Mouse (Mus musculus) embryonic facial prominence, embryonic 15.5 days (tissue): ENCODE results near the gene Parp9. TPM values are rescaled to one million over a fixed set of nuclear protein-coding genes. Genes with fewer than 3 reads are reported as not detected.
A peak's percentile ranks its signal among the peaks of the same experiment; 100 is the strongest.
"Not testable (repeated sequence)": the region's sequence is repeated elsewhere in the genome, so short reads cannot be mapped to it uniquely, and the experiment has no call there.

Source experiments
- ATAC-seq: fragments of 200-750 bp; cut with Nextera tagmentation; 2 replicates; pipeline ENCODE4 v1.8.0; 2017; ENCODE audit warnings: low read depth, moderate TSS enrichment; ENCODE audit not compliant: insufficient number of reproducible peaks, low FRiP score, low TSS enrichment
- H3K27ac ChIP-seq: fragments of 300-500 bp; sonication (generic); replicated peaks from 2 replicates; pipeline ENCODE4 v1.5.1; 2015; ENCODE audit warnings: mild to moderate bottlenecking, inconsistent platforms
- H3K27me3 ChIP-seq: fragments of 300-500 bp; sonication (generic); 2 replicates; pipeline ENCODE4 v1.6.1; 2015; ENCODE audit warnings: inconsistent platforms
- H3K36me3 ChIP-seq: fragments of 300-500 bp; sonication (generic); 2 replicates; pipeline ENCODE4 v1.6.1; 2015; ENCODE audit warnings: mild to moderate bottlenecking, inconsistent platforms
- H3K4me1 ChIP-seq: fragments of 300-500 bp; sonication (generic); 2 replicates; pipeline ENCODE4 v1.6.1; 2015; ENCODE audit warnings: inconsistent platforms
- H3K4me2 ChIP-seq: fragments of 300-500 bp; sonication (generic); replicated peaks from 2 replicates; pipeline ENCODE4 v1.6.1; 2015; ENCODE audit warnings: mild to moderate bottlenecking, inconsistent platforms
- H3K4me3 ChIP-seq: fragments of 300-500 bp; sonication (generic); replicated peaks from 2 replicates; pipeline ENCODE4 v1.5.1; 2015; ENCODE audit warnings: mild to moderate bottlenecking, inconsistent platforms
- H3K9ac ChIP-seq: fragments of 300-500 bp; sonication (generic); 2 replicates; pipeline ENCODE4 v1.6.1; 2015; ENCODE audit warnings: inconsistent platforms
- H3K9me3 ChIP-seq: fragments of 300-500 bp; sonication (generic); replicated peaks from 2 replicates; pipeline ENCODE4 v1.6.1; 2016; ENCODE audit warnings: inconsistent platforms
- WGBS: fragments of 180-500 bp; shearing (Covaris S2); methylation state at CpG from one replicate; pipeline ENCODE4 v1.1.7; 2015; 5-methylcytosine and 5-hydroxymethylcytosine counted together
- polyA plus RNA-seq: library from polyadenylated mRNA; unstranded; fragments of >200 nt; fragmentation: Nextera tagmentation; extraction: Ambion mirVana; gene quantifications from 2 replicates; pipeline ENCODE4 v1.2.1, GENCODE M21; 2015

Parp9 gene
- polyA plus RNA-seq, 1 experiment from 2014 or later = 6.9 TPM

- H3K9ac ChIP-seq, H3K9me3 ChIP-seq, H3K27me3 ChIP-seq, H3K36me3 ChIP-seq, H3K4me3 ChIP-seq, ATAC-seq, H3K4me1 ChIP-seq, H3K4me2 ChIP-seq, H3K27ac ChIP-seq: not testable (repeated sequence)
- 92% methylated on average over 1 of the region's 1 CpGs for WGBS
These were observed 40.2 kb downstream of the Parp9 start, which contains the start of gene Kpna1 for GRCm38 (mm10) chr16:35978450-35978849. Gene Kpna1 (plus strand): TSS chr16:35978750.

- no peak overlapping the region for H3K4me2 ChIP-seq
- H3K9ac ChIP-seq = no peak overlapping the region
- H3K4me1 ChIP-seq = peaks cover 8% of the 10 kb centered on the region; the same call in 1 of the 2 replicates
- H3K27ac ChIP-seq = no peak overlapping the region
- no peak overlapping the region for H3K4me3 ChIP-seq
- 45% methylated on average over 19 of the region's 19 CpGs for WGBS
- H3K27me3 ChIP-seq = no peaks in the 10 kb centered on the region
- H3K36me3 ChIP-seq = no peaks in the 10 kb centered on the region
- H3K9me3 ChIP-seq = peaks cover 3% of the 10 kb centered on the region; the same call in 1 of the 2 replicates
- peak; percentile 95 for ATAC-seq
These were observed 43.1 kb downstream of the Parp9 start for GRCm38 (mm10) chr16:35981363-35981821.

DNA sequence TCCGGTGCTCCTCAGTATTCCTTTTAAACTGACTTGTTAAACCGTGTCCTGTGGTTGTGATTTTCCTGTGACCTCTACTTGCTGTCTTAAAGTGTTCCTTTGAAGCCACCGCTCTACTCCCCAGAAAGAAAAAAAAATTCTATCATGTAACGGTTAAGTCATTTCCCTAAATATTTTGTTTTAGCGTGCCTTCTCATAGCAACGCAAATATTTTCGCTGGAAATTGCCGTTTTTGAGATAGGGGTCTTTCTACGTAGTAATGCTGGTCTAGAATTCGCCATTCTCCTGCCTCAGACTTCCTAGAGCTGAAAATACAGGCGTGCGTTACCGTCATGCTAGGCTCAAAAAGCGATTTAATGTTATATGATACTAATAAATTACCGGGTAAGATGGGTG lies 44.2 kb downstream of the Parp9 start:
- Histone ChIP-seq H3K27ac (peak overlapping the region; percentile 99), H3K4me3 (peak overlapping the region; percentile 78)
- 2% methylated on average over 15 of the region's 15 CpGs for WGBS

GRCm38 (mm10) chr16:35982902-35983516 lies 44.7 kb downstream of the Parp9 start:
- H3K4me3 ChIP-seq = peak overlapping the region; percentile 78
- H3K9me3 ChIP-seq = peaks cover 3% of the 10 kb centered on the region; the same call in 1 of the 2 replicates
- peak overlapping the region; percentile 79 for H3K9ac ChIP-seq
- WGBS = under 1% methylated on average over 54 of the region's 54 CpGs
- peaks cover 8% of the 10 kb centered on the region; the same call in 1 of the 2 replicates for H3K4me1 ChIP-seq
- ATAC-seq = peak; percentile 94
- H3K27ac ChIP-seq = peak overlapping the region; percentile 99
- no peaks in the 10 kb centered on the region for H3K36me3 ChIP-seq
- no peaks in the 10 kb centered on the region for H3K27me3 ChIP-seq
- peak overlapping the region; percentile 79 for H3K4me2 ChIP-seq

More for the DNA sequence above, 44.2 kb downstream of the Parp9 start:
- Histone ChIP-seq H3K9me3 (peaks cover 3% of the 10 kb centered on the region; the same call in 1 of the 2 replicates), H3K27me3 (no peaks in the 10 kb centered on the region), H3K4me1 (peaks cover 8% of the 10 kb centered on the region; the same call in 1 of the 2 replicates), H3K36me3 (no peaks in the 10 kb centered on the region), H3K9ac (peak overlapping the region; percentile 24; the same call in 1 of the 2 replicates), H3K4me2 (peak overlapping the region; percentile 79)
- ATAC-seq = no peak

GRCm38 (mm10) chr16:35983517-35984101 lies 45.3 kb downstream of the Parp9 start:
- under 1% methylated on average over 79 of the region's 86 CpGs for WGBS
- ATAC-seq = peak; percentile 59
- Histone ChIP-seq H3K9ac (peak overlapping the region; percentile 79), H3K4me1 (peaks cover 8% of the 10 kb centered on the region; the same call in 1 of the 2 replicates), H3K27me3 (no peaks in the 10 kb centered on the region), H3K4me3 (peak overlapping the region; percentile 78), H3K36me3 (no peaks in the 10 kb centered on the region), H3K4me2 (peak overlapping the region; percentile 62), H3K9me3 (peaks cover 3% of the 10 kb centered on the region; the same call in 1 of the 2 replicates), H3K27ac (peak overlapping the region; percentile 99)

GRCm38 (mm10) chr16:35984471-35984870 lies 46.2 kb downstream of the Parp9 start:
- Histone ChIP-seq H3K27me3 (no peaks in the 10 kb centered on the region), H3K36me3 (no peaks in the 10 kb centered on the region), H3K9me3 (peaks cover 3% of the 10 kb centered on the region; the same call in 1 of the 2 replicates), H3K9ac (no peak overlapping the region), H3K4me1 (peaks cover 8% of the 10 kb centered on the region; the same call in 1 of the 2 replicates), H3K4me2 (peak overlapping the region; percentile 62), H3K4me3 (peak overlapping the region; percentile 78), H3K27ac (no peak overlapping the region)
- ATAC-seq = no peak
- WGBS = 57% methylated on average over 3 of the region's 3 CpGs

DNA sequence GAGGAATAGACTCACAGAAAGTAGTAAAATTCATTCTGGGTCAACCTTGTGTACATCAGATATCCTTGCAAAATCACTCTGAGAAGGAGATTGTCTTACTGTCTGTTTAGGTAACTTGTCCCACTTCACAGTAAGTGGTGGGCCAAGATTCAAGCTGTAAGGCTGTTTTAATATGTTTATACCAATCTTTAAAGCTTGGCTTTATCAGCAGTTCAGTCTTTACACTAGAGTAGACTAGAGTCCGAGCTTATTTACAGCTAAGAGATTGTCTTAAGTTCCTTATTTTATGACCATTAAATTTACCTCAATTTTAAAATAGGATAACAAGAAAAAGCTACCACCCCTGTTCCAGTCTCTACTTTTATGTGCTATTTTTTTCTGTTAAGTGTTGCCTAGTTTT lies 49.7 kb downstream of the Parp9 start:
- no peak overlapping the region for H3K4me2 ChIP-seq
- H3K27ac ChIP-seq = no peak overlapping the region
- no peaks in the 10 kb centered on the region for H3K27me3 ChIP-seq
- H3K4me1 ChIP-seq = peaks cover 4% of the 10 kb centered on the region; the same call in 1 of the 2 replicates
- H3K9me3 ChIP-seq = no peaks in the 10 kb centered on the region
- H3K36me3 ChIP-seq = no peaks in the 10 kb centered on the region
- no peak overlapping the region for H3K4me3 ChIP-seq
- ATAC-seq = no peak
- H3K9ac ChIP-seq = no peak overlapping the region
- 85% methylated on average over 1 of the region's 1 CpGs for WGBS

DNA sequence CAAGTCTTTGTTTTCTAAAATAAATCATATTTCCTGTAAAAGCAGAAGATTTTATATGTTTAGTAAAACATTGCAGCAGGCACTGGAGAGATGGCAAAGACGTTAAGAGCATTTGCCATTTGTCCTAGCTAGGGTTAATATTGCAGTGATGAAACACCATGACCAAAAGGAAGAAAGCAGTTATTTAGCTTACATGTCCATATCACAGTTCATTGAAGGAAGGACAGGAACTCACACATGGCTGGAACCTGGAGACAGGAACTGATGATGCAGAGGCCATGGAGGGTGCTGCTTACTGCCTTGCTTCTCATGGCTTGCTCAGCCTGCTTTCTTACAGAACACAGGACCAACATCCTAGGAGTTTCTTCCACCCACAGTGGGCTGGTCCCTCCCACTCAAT lies 54.1 kb downstream of the Parp9 start:
- no peaks in the 10 kb centered on the region for H3K4me1 ChIP-seq
- no peak overlapping the region for H3K9ac ChIP-seq
- H3K9me3 ChIP-seq = no peaks in the 10 kb centered on the region
- no peak overlapping the region for H3K4me2 ChIP-seq
- WGBS = 81% methylated on average over 1 of the region's 1 CpGs
- ATAC-seq = no peak
- H3K36me3 ChIP-seq = no peaks in the 10 kb centered on the region
- no peak overlapping the region for H3K4me3 ChIP-seq
- H3K27ac ChIP-seq = no peak overlapping the region
- H3K27me3 ChIP-seq = no peaks in the 10 kb centered on the region

DNA sequence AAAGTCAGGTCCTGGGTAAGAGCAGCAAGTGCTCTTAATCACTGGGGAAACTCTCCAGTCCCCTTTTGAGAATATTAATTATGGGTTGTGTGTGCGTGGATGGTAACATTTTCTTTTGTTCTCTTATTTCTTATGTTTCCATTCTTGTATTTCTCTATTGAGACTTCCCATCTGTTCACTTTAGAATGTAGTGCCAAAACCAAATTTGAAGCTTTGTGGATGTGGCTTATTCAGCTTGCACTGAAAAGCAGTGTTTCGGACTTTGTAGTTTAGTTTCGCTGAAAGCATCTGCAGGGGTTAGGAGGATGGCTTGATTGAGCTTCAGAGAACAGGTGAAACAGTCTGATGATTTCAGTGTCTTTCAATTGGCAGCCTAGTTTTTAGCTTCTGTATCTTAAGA lies 55.0 kb downstream of the Parp9 start:
- no peaks in the 10 kb centered on the region for H3K4me1 ChIP-seq
- H3K27ac ChIP-seq = no peak overlapping the region
- H3K4me3 ChIP-seq = no peak overlapping the region
- ATAC-seq = no peak
- no peaks in the 10 kb centered on the region for H3K9me3 ChIP-seq
- H3K27me3 ChIP-seq = no peaks in the 10 kb centered on the region
- no peak overlapping the region for H3K9ac ChIP-seq
- WGBS = 77% methylated on average over 3 of the region's 3 CpGs
- H3K36me3 ChIP-seq = no peaks in the 10 kb centered on the region
- no peak overlapping the region for H3K4me2 ChIP-seq

GRCm38 (mm10) chr16:35998852-35999251 lies 60.6 kb downstream of the Parp9 start:
- H3K27me3 ChIP-seq, H3K36me3 ChIP-seq, H3K4me1 ChIP-seq, H3K9me3 ChIP-seq, H3K4me3 ChIP-seq, ATAC-seq, H3K27ac ChIP-seq, H3K9ac ChIP-seq, H3K4me2 ChIP-seq: not testable (repeated sequence)
- 85% methylated on average over 4 of the region's 4 CpGs for WGBS

GRCm38 (mm10) chr16:36008396-36008795 lies 70.1 kb downstream of the Parp9 start:
- ATAC-seq = no peak
- H3K9ac ChIP-seq = no peak overlapping the region
- H3K27ac ChIP-seq = no peak overlapping the region

More at GRCm38 (mm10) chr16:36008396-36008795, 70.1 kb downstream of the Parp9 start:
- no peaks in the 10 kb centered on the region for H3K4me1 ChIP-seq
- H3K4me2 ChIP-seq = no peak overlapping the region
- no peaks in the 10 kb centered on the region for H3K9me3 ChIP-seq
- peaks cover 6% of the 10 kb centered on the region; the same call in 1 of the 2 replicates for H3K36me3 ChIP-seq
- H3K27me3 ChIP-seq = no peaks in the 10 kb centered on the region
- WGBS = 88% methylated on average over 3 of the region's 3 CpGs
- H3K4me3 ChIP-seq = no peak overlapping the region
